Mouse (Mus musculus) embryonic facial prominence, embryonic 12.5 days (tissue): ENCODE results near the gene Syt3. TPM values are rescaled to one million over a fixed set of nuclear protein-coding genes. Genes with fewer than 3 reads are reported as not detected.

Source experiments
- ATAC-seq: fragments of 200-750 bp; cut with Nextera tagmentation; 2 replicates; pipeline ENCODE4 v1.8.0; 2017; ENCODE audit not compliant: insufficient number of reproducible peaks, insufficient read depth, low FRiP score, low TSS enrichment
- H3K27ac ChIP-seq: fragments of 300-500 bp; sonication (generic); 2 replicates; pipeline ENCODE4 v1.5.1; 2016; ENCODE audit warnings: mild to moderate bottlenecking
- H3K27me3 ChIP-seq: fragments of 300-500 bp; sonication (generic); 2 replicates; pipeline ENCODE4 v1.6.1; 2016; ENCODE audit warnings: mild to moderate bottlenecking, moderate library complexity
- H3K36me3 ChIP-seq: fragments of 300-500 bp; sonication (generic); 2 replicates; pipeline ENCODE4 v1.6.1; 2016; ENCODE audit warnings: mild to moderate bottlenecking
- H3K4me1 ChIP-seq: fragments of 300-500 bp; sonication (generic); 2 replicates; pipeline ENCODE4 v1.6.1; 2016
- H3K4me2 ChIP-seq: fragments of 300-500 bp; sonication (generic); replicated peaks from 2 replicates; pipeline ENCODE4 v1.6.1; 2016; ENCODE audit warnings: mild to moderate bottlenecking, moderate library complexity
- H3K4me3 ChIP-seq: fragments of 300-500 bp; sonication (generic); 2 replicates; pipeline ENCODE4 v1.5.1; 2016; ENCODE audit warnings: mild to moderate bottlenecking
- H3K9ac ChIP-seq: fragments of 300-500 bp; sonication (generic); 2 replicates; pipeline ENCODE4 v1.6.1; 2016; ENCODE audit warnings: mild to moderate bottlenecking, moderate library complexity
- H3K9me3 ChIP-seq: fragments of 300-500 bp; sonication (generic); 2 replicates; pipeline ENCODE4 v1.6.1; 2016; ENCODE audit warnings: mild to moderate bottlenecking, moderate library complexity
- WGBS: fragments of 180-500 bp; shearing (Covaris S2); methylation state at CpG from one replicate; pipeline ENCODE4 v1.1.7; 2016; 5-methylcytosine and 5-hydroxymethylcytosine counted together
- polyA plus RNA-seq: library from polyadenylated mRNA; unstranded; fragments of >200 nt; fragmentation: Nextera tagmentation; extraction: Ambion mirVana; gene quantifications from 2 replicates; pipeline ENCODE4 v1.2.1, GENCODE M21; 2016

Syt3 gene
- polyA plus RNA-seq, 1 experiment from 2014 or later, result 3.3 TPM

DNA sequence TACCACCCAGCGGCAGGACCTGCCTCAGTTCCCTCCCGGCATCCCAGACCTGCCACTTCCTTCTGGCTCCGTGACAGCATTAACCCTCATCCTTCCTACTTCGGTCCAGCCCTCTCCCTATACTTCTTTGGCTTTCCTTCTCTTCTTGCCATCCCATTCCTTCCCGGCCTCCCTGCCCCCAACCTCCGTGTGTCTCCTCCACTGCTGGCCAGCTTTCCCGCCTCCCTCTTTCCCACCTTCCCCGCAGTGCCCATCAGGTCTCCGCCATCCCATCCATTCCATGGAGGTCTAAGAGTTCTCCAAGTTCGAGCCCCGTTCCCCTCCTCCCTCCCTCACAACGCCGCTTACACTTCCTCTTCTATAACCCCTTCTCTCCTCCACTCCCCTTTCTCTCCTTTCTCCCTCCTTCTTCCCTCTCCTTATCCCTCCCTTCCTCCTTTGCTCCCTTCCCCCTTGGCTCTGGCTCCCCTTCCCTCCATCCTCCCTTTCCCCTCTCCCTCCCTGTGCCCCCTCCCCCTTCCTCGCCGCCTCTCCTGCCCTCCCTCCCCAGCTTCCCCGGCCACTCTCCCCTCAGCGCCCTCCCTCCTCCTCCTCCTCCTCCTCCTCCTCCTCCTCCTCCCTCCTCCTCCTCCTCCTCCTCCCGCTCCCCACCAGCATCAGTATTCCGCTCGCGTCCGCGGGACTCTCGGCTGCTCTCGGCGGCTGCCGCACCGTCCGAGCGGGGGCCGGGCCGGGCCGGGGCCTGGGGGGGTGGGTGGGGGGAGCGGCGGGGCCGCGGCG is 44.5 kb downstream of the Syt3 start:
- Histone ChIP-seq H3K9me3 (no peaks in the 10 kb centered on the region), H3K9ac (peak overlapping the region; percentile 75), H3K27me3 (peaks cover 69% of the 10 kb centered on the region), H3K4me3 (peak overlapping the region; percentile 70), H3K4me1 (peaks cover 25% of the 10 kb centered on the region), H3K4me2 (peak overlapping the region; percentile 84), H3K27ac (peak overlapping the region; percentile 46; the same call in 1 of the 2 replicates), H3K36me3 (no peaks in the 10 kb centered on the region)
- no peak for ATAC-seq
- WGBS, result 2% methylated on average over 23 of the region's 38 CpGs

DNA sequence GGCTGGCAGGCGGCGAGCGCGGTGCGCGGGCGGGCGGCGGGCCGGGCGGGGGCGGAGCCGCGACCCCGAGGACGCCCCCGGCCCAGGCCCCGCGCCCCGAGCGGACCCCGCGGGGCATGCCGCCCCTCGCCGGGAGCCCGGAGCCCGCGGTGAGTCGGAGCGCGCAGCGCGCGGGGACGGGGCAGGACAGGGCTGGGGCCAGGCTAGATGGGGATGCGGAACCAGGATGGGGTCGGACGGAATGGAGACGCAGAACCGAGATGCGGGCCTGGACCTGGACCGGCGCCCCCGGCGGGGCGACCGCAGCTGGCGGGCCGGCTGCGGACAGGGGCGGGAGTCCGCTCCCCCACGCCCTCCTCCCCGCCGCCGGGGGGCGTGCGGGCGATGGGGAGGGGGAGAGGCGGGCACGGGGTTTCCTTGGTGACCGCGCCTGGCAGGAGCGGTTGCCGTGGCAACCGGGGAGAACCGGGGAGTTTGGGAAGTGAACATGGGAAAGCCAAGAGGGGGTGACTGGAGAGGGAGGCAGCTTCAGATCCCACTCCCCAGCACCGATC is 45.1 kb downstream of the Syt3 start, which contains the start of gene Lrrc4b:
TSS of gene Lrrc4b (plus strand) at position 51 of the 554 bp plus-strand sequence.
- no peak for ATAC-seq
- Histone ChIP-seq H3K4me1 (peaks cover 25% of the 10 kb centered on the region), H3K4me3 (peak within 1 kb of the TSS; percentile 70), H3K9ac (peak within 1 kb of the TSS; percentile 75), H3K9me3 (no peaks in the 10 kb centered on the region), H3K27ac (peak within 1 kb of the TSS; percentile 73; the same call in 1 of the 2 replicates), H3K36me3 (no peaks in the 10 kb centered on the region), H3K27me3 (peaks cover 72% of the 10 kb centered on the region), H3K4me2 (peak within 1 kb of the TSS; percentile 84)
- WGBS, result 1% methylated on average over 37 of the region's 69 CpGs

GRCm38 (mm10) chr7:44429534-44430488 is 45.9 kb downstream of the Syt3 start:
- WGBS, result 2% methylated on average over 32 of the region's 32 CpGs
- Histone ChIP-seq H3K4me1 (peaks cover 25% of the 10 kb centered on the region), H3K27me3 (peaks cover 72% of the 10 kb centered on the region), H3K9me3 (no peaks in the 10 kb centered on the region), H3K4me2 (peak overlapping the region; percentile 84), H3K4me3 (peak overlapping the region; percentile 70), H3K27ac (peak overlapping the region; percentile 50; the same call in 1 of the 2 replicates), H3K9ac (peak overlapping the region; percentile 75), H3K36me3 (no peaks in the 10 kb centered on the region)
- no peak for ATAC-seq

- Histone ChIP-seq H3K9ac (no peak overlapping the region), H3K4me3 (no peak overlapping the region), H3K27me3 (peaks cover 57% of the 10 kb centered on the region), H3K27ac (no peak overlapping the region), H3K9me3 (no peaks in the 10 kb centered on the region), H3K36me3 (no peaks in the 10 kb centered on the region), H3K4me2 (no peak overlapping the region), H3K4me1 (peaks cover 21% of the 10 kb centered on the region)
- 71% methylated on average over 6 of the region's 6 CpGs for WGBS
- ATAC-seq, result no peak
Observed at GRCm38 (mm10) chr7:44432550-44432949, 48.6 kb downstream of the Syt3 start.

- no peaks in the 10 kb centered on the region for H3K36me3 ChIP-seq
- H3K4me2 ChIP-seq, result no peak overlapping the region
- H3K4me1 ChIP-seq, result peaks cover 15% of the 10 kb centered on the region
- H3K9ac ChIP-seq, result no peak overlapping the region
- H3K27ac ChIP-seq, result no peak overlapping the region
- 3% methylated on average over 7 of the region's 7 CpGs for WGBS
- no peak for ATAC-seq
- no peaks in the 10 kb centered on the region for H3K9me3 ChIP-seq
- peaks cover 57% of the 10 kb centered on the region for H3K27me3 ChIP-seq
- no peak overlapping the region for H3K4me3 ChIP-seq
Observed at GRCm38 (mm10) chr7:44433371-44433770, 49.5 kb downstream of the Syt3 start.

DNA sequence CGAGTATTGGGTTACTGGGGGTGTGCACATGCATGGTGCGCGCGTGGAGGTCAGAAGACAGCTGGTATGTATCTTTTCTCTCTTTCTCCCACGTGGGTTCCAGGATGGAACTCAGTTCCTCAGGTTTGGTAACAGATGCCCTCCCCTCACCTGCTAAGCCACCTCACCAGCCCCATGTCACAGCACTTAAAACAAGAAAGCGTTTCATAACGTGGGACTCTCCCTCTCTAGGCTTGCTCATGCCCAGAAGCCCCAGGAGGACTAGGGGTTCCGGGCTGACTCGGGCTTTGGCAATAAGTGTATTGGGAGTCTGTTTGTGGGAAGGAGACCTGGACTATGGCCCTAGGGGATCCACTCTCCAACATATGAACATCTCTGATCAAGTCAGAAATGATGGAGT is 50.2 kb downstream of the Syt3 start:
- WGBS, result 68% methylated on average over 9 of the region's 9 CpGs
- no peak for ATAC-seq
- peaks cover 15% of the 10 kb centered on the region for H3K4me1 ChIP-seq
- no peak overlapping the region for H3K4me3 ChIP-seq
- H3K9ac ChIP-seq, result no peak overlapping the region
- H3K27ac ChIP-seq, result no peak overlapping the region
- H3K9me3 ChIP-seq, result no peaks in the 10 kb centered on the region
- peaks cover 53% of the 10 kb centered on the region for H3K27me3 ChIP-seq
- no peak overlapping the region for H3K4me2 ChIP-seq
- no peaks in the 10 kb centered on the region for H3K36me3 ChIP-seq

DNA sequence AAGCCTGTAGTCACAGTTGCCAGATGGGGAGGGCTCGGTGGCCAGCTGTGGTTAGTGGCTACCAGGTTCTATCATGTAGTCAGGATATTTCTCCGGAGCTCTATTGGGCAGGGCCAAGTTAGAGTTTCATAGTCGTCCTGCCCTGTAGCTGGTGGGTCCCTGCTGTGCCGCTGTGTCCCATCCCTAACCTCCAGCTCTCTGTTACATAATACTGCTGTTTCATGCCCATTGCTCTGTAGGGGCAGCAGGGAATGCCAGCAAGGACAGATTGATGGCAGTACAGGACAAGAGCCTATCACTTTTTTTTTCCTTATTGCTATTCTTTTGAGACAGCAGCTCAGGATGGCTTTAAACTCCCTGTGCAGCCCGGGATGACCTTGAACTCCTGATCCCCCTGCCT is 51.9 kb downstream of the Syt3 start:
- H3K27ac ChIP-seq, result no peak overlapping the region
- WGBS, result 75% methylated on average over 5 of the region's 5 CpGs
- no peak for ATAC-seq
- H3K27me3 ChIP-seq, result peaks cover 53% of the 10 kb centered on the region
- H3K9me3 ChIP-seq, result no peaks in the 10 kb centered on the region
- H3K9ac ChIP-seq, result no peak overlapping the region
- H3K4me1 ChIP-seq, result no peaks in the 10 kb centered on the region
- no peak overlapping the region for H3K4me3 ChIP-seq
- H3K4me2 ChIP-seq, result no peak overlapping the region
- H3K36me3 ChIP-seq, result no peaks in the 10 kb centered on the region

DNA sequence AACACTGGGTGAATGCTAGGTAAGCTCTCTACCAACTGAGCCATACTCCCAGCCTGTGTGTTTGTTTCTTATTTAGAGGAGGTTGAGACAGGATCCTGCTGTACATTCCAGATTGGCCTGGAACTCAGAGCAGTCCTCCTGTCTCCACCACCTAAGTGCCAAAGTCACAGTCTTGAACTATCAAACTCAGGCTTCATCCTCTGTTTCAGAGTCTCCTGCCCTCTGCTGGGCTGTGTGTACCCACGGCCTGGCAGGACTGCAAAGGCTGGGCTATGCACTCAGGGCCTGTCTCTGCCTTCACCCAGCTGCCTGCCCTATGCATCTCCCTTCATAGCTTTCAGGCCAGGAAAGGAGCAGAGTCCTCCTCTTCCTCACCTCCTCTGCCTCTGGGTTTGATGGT is 52.4 kb downstream of the Syt3 start:
- Histone ChIP-seq H3K27me3 (peaks cover 53% of the 10 kb centered on the region), H3K4me3 (no peak overlapping the region)
- WGBS, result 38% methylated on average over 1 of the region's 1 CpGs

GRCm38 (mm10) chr7:44437188-44437587 is 53.3 kb downstream of the Syt3 start:
- ATAC-seq, result no peak
- Histone ChIP-seq H3K9me3 (no peaks in the 10 kb centered on the region), H3K4me2 (no peak overlapping the region), H3K36me3 (no peaks in the 10 kb centered on the region), H3K27me3 (peaks cover 53% of the 10 kb centered on the region), H3K4me3 (no peak overlapping the region), H3K9ac (no peak overlapping the region), H3K4me1 (0 out of 2 replicates have a peak, but pooled peaks cover under 1% of the 10 kb centered on the region), H3K27ac (no peak overlapping the region)
- WGBS, result 75% methylated on average over 1 of the region's 1 CpGs

More for the DNA sequence above, 52.4 kb downstream of the Syt3 start:
- Histone ChIP-seq H3K36me3 (no peaks in the 10 kb centered on the region), H3K9ac (no peak overlapping the region), H3K4me2 (no peak overlapping the region), H3K9me3 (no peaks in the 10 kb centered on the region), H3K27ac (no peak overlapping the region), H3K4me1 (no peaks in the 10 kb centered on the region)
- no peak for ATAC-seq

GRCm38 (mm10) chr7:44437933-44438332 is 54.0 kb downstream of the Syt3 start:
- 54% methylated on average over 8 of the region's 8 CpGs for WGBS
- Histone ChIP-seq H3K27me3 (peaks cover 55% of the 10 kb centered on the region), H3K4me1 (0 out of 2 replicates have a peak, but pooled peaks cover 4% of the 10 kb centered on the region), H3K9ac (no peak overlapping the region), H3K9me3 (no peaks in the 10 kb centered on the region), H3K4me2 (no peak overlapping the region), H3K4me3 (no peak overlapping the region), H3K36me3 (no peaks in the 10 kb centered on the region), H3K27ac (no peak overlapping the region)
- no peak for ATAC-seq

GRCm38 (mm10) chr7:44439696-44440095 is 55.8 kb downstream of the Syt3 start:
- Histone ChIP-seq H3K27me3 (peaks cover 67% of the 10 kb centered on the region), H3K27ac (no peak overlapping the region), H3K4me3 (no peak overlapping the region), H3K9me3 (no peaks in the 10 kb centered on the region), H3K4me1 (peaks cover 11% of the 10 kb centered on the region; the same call in 1 of the 2 replicates), H3K36me3 (no peaks in the 10 kb centered on the region), H3K9ac (no peak overlapping the region), H3K4me2 (no peak overlapping the region)
- 66% methylated on average over 2 of the region's 2 CpGs for WGBS
- no peak for ATAC-seq
